Mouse (Mus musculus) small intestine, adult 2 months (tissue): ENCODE measurements around the gene Chn2. TPM values are rescaled to one million over a fixed set of nuclear protein-coding genes. Genes with fewer than 3 reads are reported as not detected.
A peak's percentile ranks its signal among the peaks of the same experiment; 100 is the strongest.

Source experiments
- H3K27ac ChIP-seq: fragments of 200-500 bp; 2 replicates; pipeline ENCODE4 v1.5.1; 2012; ENCODE audit warnings: low read depth, low read length, control low read depth, inconsistent platforms; ENCODE audit not compliant: insufficient read depth
- H3K27me3 ChIP-seq: fragments of 200-500 bp; 2 replicates; pipeline ENCODE4 v1.6.1; 2012; ENCODE audit warnings: mild to moderate bottlenecking, moderate library complexity, low read length, inconsistent platforms; ENCODE audit not compliant: control insufficient read depth, insufficient read depth
- H3K36me3 ChIP-seq: fragments of 200-500 bp; 2 replicates; pipeline ENCODE4 v1.6.1; 2012; ENCODE audit warnings: mild to moderate bottlenecking, low read length, control low read depth, inconsistent platforms; ENCODE audit not compliant: control insufficient read depth, insufficient read depth
- H3K4me1 ChIP-seq: fragments of 200-500 bp; 2 replicates; pipeline ENCODE4 v1.6.1; 2012; ENCODE audit warnings: low read length, inconsistent platforms, mixed read lengths; ENCODE audit not compliant: control insufficient read depth, insufficient read depth, insufficient read length
- H3K4me3 ChIP-seq: fragments of 200-500 bp; 2 replicates; pipeline ENCODE4 v1.5.1; 2012; ENCODE audit warnings: low read depth, mild to moderate bottlenecking, control low read depth, inconsistent platforms, low read length, moderate library complexity
- CTCF ChIP-seq: fragments of 200-500 bp; IDR thresholded peaks from 2 replicates; pipeline ENCODE4 v1.5.1; 2012; ENCODE audit warnings: low read depth, mild to moderate bottlenecking, control low read depth, inconsistent platforms, low read length, moderate library complexity, mixed read lengths; ENCODE audit not compliant: insufficient replicate concordance, insufficient read length; ENCODE audit errors: extremely low read depth
- POLR2A ChIP-seq: fragments of 200-500 bp; IDR thresholded peaks from 2 replicates; pipeline ENCODE4 v1.6.1; 2012; ENCODE audit warnings: low read depth, mild to moderate bottlenecking, control low read depth, inconsistent platforms, low read length, moderate library complexity
- WGBS: fragments of 180-500 bp; shearing (Covaris S2); methylation state at CpG from one replicate; pipeline ENCODE4 v1.1.7; 2018; 5-methylcytosine and 5-hydroxymethylcytosine counted together
- polyA plus RNA-seq: library from polyadenylated mRNA; depleted of rRNA; stranded (reverse); fragments of >200 nt; gene quantifications from 2 replicates; pipeline ENCODE4 v1.2.3, GENCODE M21; 2012

Chn2 gene
- polyA plus RNA-seq, 1 experiment = 53.5 TPM

DNA sequence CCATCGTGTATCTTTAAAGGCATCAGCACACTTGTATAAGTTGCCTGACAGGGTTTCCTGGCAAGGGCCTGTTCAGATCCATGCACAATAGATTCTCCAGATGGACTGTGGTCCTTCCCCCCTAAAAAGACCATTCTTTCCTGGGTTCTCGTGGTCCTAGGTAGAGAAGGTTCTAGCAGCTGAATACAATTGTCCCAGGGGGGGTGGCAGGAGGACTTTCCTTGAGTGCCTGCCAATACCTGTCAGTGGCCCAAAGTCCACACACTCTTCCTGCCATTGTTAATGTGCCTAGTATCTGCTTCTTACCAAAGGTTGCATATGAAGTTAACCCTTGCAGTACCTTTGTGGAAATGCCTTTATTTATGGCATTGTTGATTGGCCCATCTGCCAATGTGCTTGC lies 257.9 kb downstream of the Chn2 start:
- Histone ChIP-seq H3K4me3 (no peak overlapping the region), H3K4me1 (peaks cover 10% of the 10 kb centered on the region; the same call in 1 of the 2 replicates), H3K27ac (peak overlapping the region; percentile 80), H3K36me3 (peaks cover 16% of the 10 kb centered on the region), H3K27me3 (no peaks in the 10 kb centered on the region)
- TF ChIP-seq POLR2A = no peak
- no peak for TF ChIP-seq CTCF
- 33% methylated on average over 2 of the region's 2 CpGs for WGBS

DNA sequence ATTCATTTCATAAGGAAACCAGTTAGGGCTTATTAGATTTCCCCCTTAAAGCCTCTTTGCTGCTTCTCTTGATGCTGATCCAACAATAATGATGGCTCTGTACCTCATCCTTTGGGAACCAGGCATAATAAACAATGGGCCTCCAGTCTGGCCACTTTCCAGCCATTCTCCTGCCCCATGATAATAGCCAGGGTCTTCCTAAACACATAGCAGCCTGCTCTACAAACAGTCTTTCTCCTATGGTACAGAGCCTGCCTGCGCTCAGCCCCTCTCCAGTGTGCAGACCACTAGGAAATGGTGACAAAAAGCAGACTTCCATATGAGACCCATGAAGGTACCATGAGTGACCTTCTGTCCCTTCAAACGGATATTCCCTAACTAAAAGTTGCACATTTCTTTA lies 260.1 kb downstream of the Chn2 start:
- no peak overlapping the region for H3K4me3 ChIP-seq
- H3K36me3 ChIP-seq = peaks cover 13% of the 10 kb centered on the region
- 85% methylated on average over 2 of the region's 2 CpGs for WGBS
- no peak overlapping the region for H3K27ac ChIP-seq
- H3K4me1 ChIP-seq = peaks cover 19% of the 10 kb centered on the region
- H3K27me3 ChIP-seq = no peaks in the 10 kb centered on the region
- TF ChIP-seq CTCF = no peak
- no peak for TF ChIP-seq POLR2A

- TF ChIP-seq CTCF (no peak), POLR2A (no peak)
- H3K4me3 ChIP-seq = no peak overlapping the region
- H3K27me3 ChIP-seq = no peaks in the 10 kb centered on the region
- peaks cover 3% of the 10 kb centered on the region; the same call in 1 of the 2 replicates for H3K36me3 ChIP-seq
- H3K4me1 ChIP-seq = peaks cover 10% of the 10 kb centered on the region
- WGBS = 90% methylated on average over 1 of the region's 1 CpGs
- no peak overlapping the region for H3K27ac ChIP-seq
These were observed 266.4 kb downstream of the Chn2 start for GRCm38 (mm10) chr6:54305777-54306176.

DNA sequence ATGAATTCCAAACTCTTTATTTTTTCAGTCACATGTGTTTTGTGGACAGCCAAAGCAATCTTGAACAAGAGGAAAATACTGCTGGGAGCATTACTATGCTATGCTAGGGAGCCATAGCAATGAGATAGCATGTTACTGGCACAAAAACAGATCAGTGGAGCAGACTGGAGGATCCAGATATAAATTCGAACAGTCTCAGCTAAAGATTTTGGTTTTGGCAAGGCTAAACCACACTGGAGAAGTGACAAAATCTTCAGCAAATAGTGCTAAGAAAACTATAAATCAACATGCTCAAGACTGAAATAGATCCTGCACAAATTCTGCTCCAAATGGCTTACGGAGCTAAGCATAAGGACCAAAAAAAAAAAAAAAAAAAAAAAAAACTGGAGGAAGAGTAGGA lies 273.7 kb downstream of the Chn2 start:
- Histone ChIP-seq H3K27ac (no peak overlapping the region), H3K4me3 (no peak overlapping the region), H3K27me3 (no peaks in the 10 kb centered on the region), H3K36me3 (no peaks in the 10 kb centered on the region), H3K4me1 (no peaks in the 10 kb centered on the region)
- WGBS = 84% methylated on average over 2 of the region's 2 CpGs
- TF ChIP-seq CTCF = no peak

- 92% methylated on average over 9 of the region's 9 CpGs for WGBS
- no peaks in the 10 kb centered on the region for H3K27me3 ChIP-seq
- H3K4me1 ChIP-seq = peaks cover 3% of the 10 kb centered on the region; the same call in 1 of the 2 replicates
- H3K4me3 ChIP-seq = no peak overlapping the region
- TF ChIP-seq CTCF = no peak
- no peak for TF ChIP-seq POLR2A
- no peaks in the 10 kb centered on the region for H3K36me3 ChIP-seq
- H3K27ac ChIP-seq = no peak overlapping the region
These were observed 279.3 kb downstream of the Chn2 start for GRCm38 (mm10) chr6:54318618-54319017.

- Histone ChIP-seq H3K27me3 (no peaks in the 10 kb centered on the region), H3K4me3 (no peak overlapping the region), H3K4me1 (peaks cover 3% of the 10 kb centered on the region; the same call in 1 of the 2 replicates), H3K36me3 (no peaks in the 10 kb centered on the region), H3K27ac (no peak overlapping the region)
- TF ChIP-seq POLR2A (no peak), CTCF (no peak)
- 82% methylated on average over 3 of the region's 3 CpGs for WGBS
These were observed 279.8 kb downstream of the Chn2 start for GRCm38 (mm10) chr6:54319198-54319597.

GRCm38 (mm10) chr6:54320236-54320635 lies 280.9 kb downstream of the Chn2 start:
- Histone ChIP-seq H3K27ac (no peak overlapping the region), H3K27me3 (no peaks in the 10 kb centered on the region), H3K4me3 (no peak overlapping the region), H3K4me1 (peaks cover 3% of the 10 kb centered on the region; the same call in 1 of the 2 replicates), H3K36me3 (no peaks in the 10 kb centered on the region)
- TF ChIP-seq POLR2A = no peak
- no peak for TF ChIP-seq CTCF
- WGBS = 27% methylated on average over 1 of the region's 1 CpGs
